Mouse (Mus musculus): ENCODE data around the gene Catip.

Gene Catip

GRCm38 (mm10) chr1:74342308-74342707 is 19.6 kb upstream of the Catip start:
- no peak for DNase-seq (ENCODE audit: inconsistent age in 2 of 2, low spot score in 1 of 2)

DNA sequence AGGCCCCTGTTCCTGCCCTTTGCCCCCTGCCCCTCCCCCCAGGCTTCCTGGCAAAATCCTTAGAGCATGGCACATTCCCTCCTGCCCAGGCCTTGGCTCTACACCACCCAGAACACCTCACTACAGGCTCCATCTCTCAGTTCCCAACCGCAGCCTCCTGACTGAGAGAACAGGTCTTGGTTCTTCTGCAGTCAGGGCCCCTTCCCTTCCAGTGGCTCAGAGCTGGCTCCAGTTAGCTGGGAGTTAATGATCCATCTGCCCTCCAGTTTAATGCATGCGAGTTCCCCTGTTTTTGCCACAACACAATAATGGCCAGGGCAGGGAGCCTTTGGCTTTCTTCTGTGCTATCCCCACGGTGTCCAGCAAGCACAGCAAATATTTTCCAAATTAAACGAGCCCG is 18.7 kb upstream of the Catip start:
- DNase-seq (ENCODE audit: inconsistent age in 2 of 2, low spot score in 1 of 2), result no peak

DNA sequence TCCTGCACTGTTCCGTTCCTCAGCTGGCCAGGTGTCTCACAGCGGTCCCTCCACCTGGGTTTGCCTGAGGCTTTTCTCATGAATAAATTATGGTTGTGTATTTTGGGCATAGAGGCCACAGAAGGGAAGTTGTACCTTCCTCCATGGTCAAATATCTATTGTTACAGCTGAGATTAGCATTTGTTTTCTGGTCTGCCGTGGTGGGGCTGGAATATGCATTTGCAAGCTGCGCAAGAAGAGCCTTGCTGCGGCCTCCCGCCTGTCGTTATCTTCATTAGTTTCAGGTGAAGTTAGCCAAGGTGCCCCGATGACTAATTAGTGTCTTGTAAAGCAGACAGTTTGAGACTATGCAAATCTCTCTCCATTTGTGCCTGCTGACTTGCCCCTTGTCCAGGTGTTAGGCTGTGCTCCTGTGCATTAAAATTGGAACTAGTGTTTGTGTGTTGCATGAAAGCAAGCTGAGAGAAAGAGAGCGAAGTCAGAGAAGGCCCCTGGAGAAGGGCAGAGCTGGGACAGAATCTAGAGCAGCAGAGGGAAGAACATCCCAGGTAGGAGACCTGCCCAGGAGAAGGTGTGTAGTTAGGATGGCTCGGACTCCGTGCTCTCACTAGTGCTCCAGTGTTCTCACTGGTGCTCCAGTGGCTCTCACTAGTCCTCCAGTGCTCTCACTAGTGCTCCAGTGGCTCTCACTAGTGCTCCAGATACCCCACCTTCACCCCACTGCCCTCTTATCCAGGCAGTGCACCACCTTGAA is 17.6 kb upstream of the Catip start:
- DNase-seq (ENCODE audit: inconsistent age in 2 of 2, low spot score in 1 of 2), result no peak

GRCm38 (mm10) chr1:74351185-74351769 is 10.6 kb upstream of the Catip start:
- no peak for DNase-seq (ENCODE audit: inconsistent age in 2 of 2, low spot score in 1 of 2)

- DNase-seq (ENCODE audit: inconsistent age in 2 of 2, low spot score in 1 of 2), result peak; percentile 55 to 86
Measured at GRCm38 (mm10) chr1:74352532-74353096, 9.3 kb upstream of the Catip start.

- no peak for DNase-seq (ENCODE audit: inconsistent age in 2 of 2, low spot score in 1 of 2)
Measured at GRCm38 (mm10) chr1:74353453-74354229, 8.3 kb upstream of the Catip start.

GRCm38 (mm10) chr1:74357531-74357930 is 4.4 kb upstream of the Catip start:
- no peak for DNase-seq (ENCODE audit: inconsistent age in 2 of 2, low spot score in 1 of 2)

DNA sequence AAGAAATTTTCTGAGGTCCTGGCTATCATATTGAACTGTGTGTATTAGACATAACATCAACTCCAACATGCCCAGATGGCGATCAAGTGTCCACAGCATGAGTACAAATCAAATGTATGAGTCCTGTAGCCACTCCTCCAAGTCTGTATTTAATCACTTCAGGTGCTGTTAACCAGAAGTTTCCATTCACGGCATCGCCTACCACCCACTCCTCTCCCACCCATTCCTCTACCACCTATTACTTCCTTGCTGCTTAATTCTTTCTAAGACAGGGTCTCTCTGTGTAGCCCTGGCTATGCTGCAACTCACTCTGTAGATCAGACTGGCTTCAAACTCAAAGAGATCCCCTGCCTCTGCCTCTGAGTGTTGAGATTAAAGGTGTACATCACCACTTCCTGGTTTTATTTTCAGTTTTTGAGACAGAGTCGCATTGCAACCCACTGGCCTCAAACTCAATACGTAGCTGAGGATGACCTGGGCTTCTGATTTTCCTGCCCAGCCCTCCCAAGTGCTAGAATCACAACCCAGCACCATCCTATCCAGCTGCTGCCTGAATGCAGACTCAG is 1.9 kb upstream of the Catip start:
- DNase-seq (ENCODE audit: inconsistent age in 2 of 2, low spot score in 1 of 2), result no peak

DNA sequence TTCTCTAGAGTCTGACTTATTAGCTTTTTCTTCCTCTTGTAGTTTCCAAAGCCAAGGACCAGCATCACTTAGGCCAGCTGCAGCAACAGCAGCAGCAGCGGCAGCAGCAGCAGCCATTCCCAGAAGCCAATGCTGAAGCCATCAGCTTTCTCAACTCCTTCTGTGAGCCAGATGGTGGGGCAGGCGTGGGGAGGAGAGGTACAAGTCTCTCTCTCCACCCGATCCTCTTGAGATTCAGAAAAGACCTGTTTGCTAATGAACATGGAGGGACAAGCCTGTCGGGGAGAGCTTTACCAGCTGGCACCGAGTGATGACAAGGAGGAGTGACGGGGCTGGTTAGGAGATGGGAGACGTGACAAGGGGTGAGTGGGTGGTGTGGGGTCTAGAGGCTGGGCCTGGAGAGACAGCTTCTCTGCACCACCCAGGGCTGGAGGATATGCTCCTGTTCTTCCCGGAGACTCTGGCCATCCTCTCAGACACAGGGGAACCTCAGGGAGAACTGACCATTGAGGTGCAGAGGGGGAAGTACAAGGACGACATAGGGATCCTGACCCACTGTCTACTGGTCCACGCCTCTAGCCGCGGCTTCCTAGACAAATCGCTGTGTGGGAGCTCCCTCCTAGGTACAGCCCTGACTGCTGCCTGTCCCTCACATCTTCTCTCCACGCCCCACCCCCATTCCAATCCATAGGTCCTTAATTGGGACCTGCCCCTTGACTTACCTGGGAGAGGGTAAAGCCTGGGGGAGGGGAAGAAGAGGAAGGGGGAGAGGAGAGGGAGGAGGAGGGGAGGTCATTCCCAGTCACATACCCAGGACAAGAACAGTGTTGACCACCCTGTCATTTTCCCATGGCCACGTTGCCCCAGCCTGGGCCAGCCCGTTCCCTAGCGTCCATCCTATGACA is 669 bp downstream of the Catip start:
- peak in 1 of 2 experiments; percentile 10 for DNase-seq (ENCODE audit: inconsistent age in 2 of 2, low spot score in 1 of 2)

DNA sequence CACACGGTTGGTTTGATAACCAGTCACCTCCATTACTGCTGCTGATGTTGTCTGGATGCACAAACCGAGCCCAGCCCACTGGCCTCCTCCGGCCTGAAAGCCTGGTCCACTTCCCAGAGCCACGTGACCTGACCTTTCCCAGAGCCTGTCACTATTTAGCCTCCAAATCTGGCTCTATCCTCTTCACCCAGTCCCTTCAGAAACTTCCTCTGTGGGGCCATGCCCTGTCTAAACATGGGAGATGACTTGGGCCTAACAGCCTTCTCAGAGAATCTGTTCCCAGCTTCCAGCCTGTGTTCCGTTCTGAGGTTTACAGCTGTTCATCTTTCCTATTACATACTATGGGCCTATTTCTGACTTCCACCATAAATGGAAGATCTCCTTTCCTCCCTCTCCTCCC is 1.5 kb downstream of the Catip start:
- DNase-seq (ENCODE audit: inconsistent age in 2 of 2, low spot score in 1 of 2), result peak in 1 of 2 experiments; percentile 18

- DNase-seq (ENCODE audit: inconsistent age in 2 of 2, low spot score in 1 of 2), result no peak
Measured at GRCm38 (mm10) chr1:74364270-74364669, 2.4 kb downstream of the Catip start.

- peak; percentile 68 to 74 for DNase-seq (ENCODE audit: inconsistent age in 2 of 2, low spot score in 1 of 2)
Measured at GRCm38 (mm10) chr1:74367886-74368645, 6.2 kb downstream of the Catip start.

- DNase-seq (ENCODE audit: inconsistent age in 2 of 2, low spot score in 1 of 2), result peak in 1 of 2 experiments; percentile 8
Measured at GRCm38 (mm10) chr1:74370040-74370439, 8.1 kb downstream of the Catip start.

GRCm38 (mm10) chr1:74373372-74373771 is 11.5 kb downstream of the Catip start:
- no peak for DNase-seq (ENCODE audit: inconsistent age in 2 of 2, low spot score in 1 of 2)

GRCm38 (mm10) chr1:74374980-74375379 is 13.1 kb downstream of the Catip start, which contains the start of gene Slc11a1:
Gene Slc11a1, plus strand, starts transcription at chr1:74375195.
- peak in 1 of 2 experiments; percentile 58 for DNase-seq (ENCODE audit: inconsistent age in 2 of 2, low spot score in 1 of 2)

- peak in 1 of 2 experiments; percentile 42 for DNase-seq (ENCODE audit: inconsistent age in 2 of 2, low spot score in 1 of 2)
Measured at GRCm38 (mm10) chr1:74375561-74375960, 13.7 kb downstream of the Catip start.

DNA sequence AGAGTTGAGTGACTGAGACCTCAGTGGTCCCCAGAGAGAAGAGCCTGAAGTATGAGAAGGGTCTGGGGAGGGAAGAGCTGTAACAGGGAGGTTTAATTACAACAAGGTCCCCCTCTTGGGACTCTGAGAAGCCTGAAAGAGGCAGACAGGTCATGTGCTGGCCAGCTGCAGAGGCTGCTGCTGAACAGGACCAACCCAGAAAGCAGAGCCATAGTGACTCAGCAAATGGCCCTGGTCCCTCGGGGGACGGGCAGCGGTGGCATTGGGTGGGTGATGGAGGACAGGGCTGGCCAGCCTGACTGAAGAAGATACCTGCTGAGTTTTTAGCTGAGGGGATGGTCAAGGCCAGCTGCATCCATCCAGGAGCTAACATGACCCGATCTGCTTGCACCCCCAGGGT is 14.5 kb downstream of the Catip start:
- DNase-seq (ENCODE audit: inconsistent age in 2 of 2, low spot score in 1 of 2), result peak; percentile 76 to 90

- DNase-seq (ENCODE audit: inconsistent age in 2 of 2, low spot score in 1 of 2), result no peak
Measured at GRCm38 (mm10) chr1:74379058-74379504, 17.2 kb downstream of the Catip start.

GRCm38 (mm10) chr1:74380484-74380883 is 18.6 kb downstream of the Catip start:
- no peak for DNase-seq (ENCODE audit: inconsistent age in 2 of 2, low spot score in 1 of 2)
